Mouse (Mus musculus): ENCODE data around the gene Adh7. TPM values are rescaled to one million over a fixed set of nuclear protein-coding genes. Genes with fewer than 3 reads are reported as not detected.

Adh7 gene
- polyA plus RNA-seq, 1 experiment, result not detected

GRCm38 (mm10) chr3:138260721-138261669, 43.4 kb downstream of the Adh7 start, which contains the start of gene Adh1:
Gene Adh1, plus strand, starts transcription at chr3:138260991.
- no peaks in the 10 kb centered on the region for H3K36me3 ChIP-seq (ENCODE audit: control insufficient read depth, insufficient read depth, low read length)
- no peaks in the 10 kb centered on the region for H3K27me3 ChIP-seq (ENCODE audit: control insufficient read depth, insufficient read depth, low read length)
- H3K4me3 ChIP-seq (ENCODE audit: extremely low read depth, insufficient read depth, insufficient read length), result no peak within 1 kb of the TSS
- H3K27ac ChIP-seq (ENCODE audit: insufficient read depth, low read length), result no peak within 1 kb of the TSS
- TF ChIP-seq POLR2A (IDR thresholded peaks at IDR 0.05; ENCODE audit: low read depth, low read length) (no peak), CTCF (IDR thresholded peaks at IDR 0.05; ENCODE audit: extremely low read depth, insufficient read depth, insufficient read length, insufficient replicate concordance) (no peak)
- 90% methylated on average over 11 of the region's 11 CpGs for WGBS
- H3K4me1 ChIP-seq (ENCODE audit: control insufficient read depth, insufficient read depth, insufficient read length), result no peaks in the 10 kb centered on the region
- no peak for DNase-seq (ENCODE audit: low read depth in 1 of 2, low spot score in 2 of 2)

- WGBS, result 75% methylated on average over 4 of the region's 4 CpGs
- Histone ChIP-seq H3K4me1 (ENCODE audit: control insufficient read depth, insufficient read depth, insufficient read length) (no peaks in the 10 kb centered on the region), H3K27me3 (ENCODE audit: control insufficient read depth, insufficient read depth, low read length) (no peaks in the 10 kb centered on the region), H3K27ac (ENCODE audit: insufficient read depth, low read length) (no peak overlapping the region), H3K36me3 (ENCODE audit: control insufficient read depth, insufficient read depth, low read length) (no peaks in the 10 kb centered on the region), H3K4me3 (ENCODE audit: extremely low read depth, insufficient read depth, insufficient read length) (no peak overlapping the region)
- no peak for TF ChIP-seq POLR2A (IDR thresholded peaks at IDR 0.05; ENCODE audit: low read depth, low read length)
- no peak for TF ChIP-seq CTCF (IDR thresholded peaks at IDR 0.05; ENCODE audit: extremely low read depth, insufficient read depth, insufficient read length, insufficient replicate concordance)
- no peak for DNase-seq (ENCODE audit: low read depth in 1 of 2, low spot score in 2 of 2)
Observed at GRCm38 (mm10) chr3:138262568-138262967, 45.0 kb downstream of the Adh7 start.

GRCm38 (mm10) chr3:138263154-138263930, 45.8 kb downstream of the Adh7 start:
- Histone ChIP-seq H3K27me3 (ENCODE audit: control insufficient read depth, insufficient read depth, low read length) (no peaks in the 10 kb centered on the region), H3K27ac (ENCODE audit: insufficient read depth, low read length) (no peak overlapping the region), H3K36me3 (ENCODE audit: control insufficient read depth, insufficient read depth, low read length) (no peaks in the 10 kb centered on the region), H3K4me1 (ENCODE audit: control insufficient read depth, insufficient read depth, insufficient read length) (no peaks in the 10 kb centered on the region), H3K4me3 (ENCODE audit: extremely low read depth, insufficient read depth, insufficient read length) (no peak overlapping the region)
- TF ChIP-seq POLR2A (IDR thresholded peaks at IDR 0.05; ENCODE audit: low read depth, low read length), result no peak
- no peak for TF ChIP-seq CTCF (IDR thresholded peaks at IDR 0.05; ENCODE audit: extremely low read depth, insufficient read depth, insufficient read length, insufficient replicate concordance)
- DNase-seq (ENCODE audit: low read depth in 1 of 2, low spot score in 2 of 2), result no peak
- 77% methylated on average over 5 of the region's 5 CpGs for WGBS

- no peaks in the 10 kb centered on the region for H3K36me3 ChIP-seq (ENCODE audit: control insufficient read depth, insufficient read depth, low read length)
- WGBS, result 79% methylated on average over 3 of the region's 3 CpGs
- no peak overlapping the region for H3K27ac ChIP-seq (ENCODE audit: insufficient read depth, low read length)
- H3K4me3 ChIP-seq (ENCODE audit: extremely low read depth, insufficient read depth, insufficient read length), result no peak overlapping the region
- H3K27me3 ChIP-seq (ENCODE audit: control insufficient read depth, insufficient read depth, low read length), result no peaks in the 10 kb centered on the region
- TF ChIP-seq CTCF (IDR thresholded peaks at IDR 0.05; ENCODE audit: extremely low read depth, insufficient read depth, insufficient read length, insufficient replicate concordance) (no peak), POLR2A (IDR thresholded peaks at IDR 0.05; ENCODE audit: low read depth, low read length) (no peak)
- DNase-seq (ENCODE audit: low read depth in 1 of 2, low spot score in 2 of 2), result no peak
- no peaks in the 10 kb centered on the region for H3K4me1 ChIP-seq (ENCODE audit: control insufficient read depth, insufficient read depth, insufficient read length)
Observed at GRCm38 (mm10) chr3:138264648-138265047, 47.1 kb downstream of the Adh7 start.

GRCm38 (mm10) chr3:138270507-138270906, 52.9 kb downstream of the Adh7 start:
- H3K4me3 ChIP-seq (ENCODE audit: extremely low read depth, insufficient read depth, insufficient read length), result no peak overlapping the region
- WGBS, result 56% methylated on average over 1 of the region's 1 CpGs
- H3K27ac ChIP-seq (ENCODE audit: insufficient read depth, low read length), result no peak overlapping the region
- DNase-seq (ENCODE audit: low read depth in 1 of 2, low spot score in 2 of 2), result no peak
- TF ChIP-seq CTCF (IDR thresholded peaks at IDR 0.05; ENCODE audit: extremely low read depth, insufficient read depth, insufficient read length, insufficient replicate concordance) (no peak), POLR2A (IDR thresholded peaks at IDR 0.05; ENCODE audit: low read depth, low read length) (no peak)
- H3K27me3 ChIP-seq (ENCODE audit: control insufficient read depth, insufficient read depth, low read length), result no peaks in the 10 kb centered on the region
- no peaks in the 10 kb centered on the region for H3K4me1 ChIP-seq (ENCODE audit: control insufficient read depth, insufficient read depth, insufficient read length)
- H3K36me3 ChIP-seq (ENCODE audit: control insufficient read depth, insufficient read depth, low read length), result no peaks in the 10 kb centered on the region

- no peak for TF ChIP-seq POLR2A (IDR thresholded peaks at IDR 0.05; ENCODE audit: low read depth, low read length)
- no peak for TF ChIP-seq CTCF (IDR thresholded peaks at IDR 0.05; ENCODE audit: extremely low read depth, insufficient read depth, insufficient read length, insufficient replicate concordance)
- Histone ChIP-seq H3K4me3 (ENCODE audit: extremely low read depth, insufficient read depth, insufficient read length) (no peak overlapping the region), H3K4me1 (ENCODE audit: control insufficient read depth, insufficient read depth, insufficient read length) (no peaks in the 10 kb centered on the region), H3K27me3 (ENCODE audit: control insufficient read depth, insufficient read depth, low read length) (no peaks in the 10 kb centered on the region), H3K36me3 (ENCODE audit: control insufficient read depth, insufficient read depth, low read length) (no peaks in the 10 kb centered on the region), H3K27ac (ENCODE audit: insufficient read depth, low read length) (no peak overlapping the region)
- 82% methylated on average over 2 of the region's 2 CpGs for WGBS
- DNase-seq (ENCODE audit: low read depth in 1 of 2, low spot score in 2 of 2), result no peak
Observed at GRCm38 (mm10) chr3:138271297-138271696, 53.7 kb downstream of the Adh7 start.
